Mouse (Mus musculus) right cerebral cortex, postnatal 10 days (tissue): Measurements from ENCODE around the gene Bcan.

Experiments used
- DNase-seq, 2 experiments: peaks; one replicate each; pipeline ENCODE4 v3.0.0; 2021; ENCODE audit warnings: low spot score in 2 of 2

Gene Bcan

DNA sequence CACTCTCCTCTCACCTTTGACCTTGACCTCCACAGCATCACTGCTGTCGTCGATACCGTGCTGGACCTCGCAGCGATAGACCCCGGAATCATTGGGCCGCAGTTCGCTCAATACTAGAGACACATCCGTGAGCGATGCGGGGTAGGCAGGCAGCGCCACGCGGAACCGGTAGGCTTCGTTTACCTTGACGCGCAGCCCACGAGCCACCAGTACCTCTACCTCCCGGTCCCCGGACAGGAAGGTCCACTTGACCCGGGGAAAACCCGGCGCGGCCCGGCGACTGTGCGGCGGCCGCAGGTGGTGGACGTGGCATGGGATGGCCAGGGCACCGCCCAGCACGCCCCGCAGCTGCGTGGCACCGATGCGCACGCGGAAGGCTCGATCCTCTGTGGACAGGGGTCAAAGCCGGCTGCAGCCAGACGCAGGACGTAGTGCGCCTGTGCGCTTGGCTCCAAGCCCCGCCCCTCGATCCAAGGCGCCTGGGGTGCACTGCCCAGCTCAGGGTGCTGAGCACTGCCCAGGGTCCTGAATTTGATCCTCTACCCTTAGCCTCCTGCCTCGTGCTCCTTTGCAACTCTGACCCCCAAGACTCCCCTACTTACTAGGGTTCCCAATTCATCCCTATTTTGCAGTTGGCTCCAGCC lies 2.9 kb downstream of the Bcan start:
- no peak for DNase-seq

DNA sequence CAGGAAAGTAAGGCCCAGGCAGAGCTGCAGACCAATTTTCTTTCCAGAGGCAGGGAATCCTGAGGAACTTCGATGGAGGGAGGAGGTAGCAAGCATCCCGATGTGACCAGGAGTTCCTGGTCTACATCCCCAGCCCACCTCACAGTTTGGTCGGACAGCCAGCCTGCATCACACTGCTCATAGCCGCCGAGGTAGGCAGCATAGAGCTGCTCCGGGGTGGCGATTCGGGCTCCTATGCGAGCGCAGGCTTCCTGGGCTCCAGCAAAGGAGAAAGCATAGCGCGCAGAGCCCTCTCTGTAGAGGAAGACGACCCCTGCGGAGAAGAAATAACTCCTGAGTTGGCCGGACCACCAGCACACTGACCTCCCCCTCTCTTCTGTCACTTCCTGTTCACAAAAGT lies 3.6 kb downstream of the Bcan start:
- DNase-seq = no peak

DNA sequence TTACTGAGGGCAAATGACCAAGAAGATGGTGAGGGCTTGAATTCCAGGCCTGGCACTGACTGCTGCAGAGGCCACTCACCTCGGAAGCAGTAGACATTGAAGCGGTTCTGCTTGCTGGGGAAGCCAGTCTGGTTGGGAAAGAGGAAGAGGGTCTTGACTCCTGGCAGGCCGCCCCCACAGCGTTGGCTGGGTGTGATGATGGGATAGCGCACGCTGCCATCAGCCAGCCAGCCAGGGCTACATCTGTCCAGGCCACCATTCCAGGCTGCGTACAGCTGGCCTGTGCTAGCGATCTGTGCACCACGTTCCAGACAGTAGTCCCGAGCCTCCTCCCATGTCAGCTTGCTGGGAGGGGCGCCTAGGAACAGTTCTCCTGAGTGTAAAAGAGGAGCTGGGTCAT lies 4.7 kb downstream of the Bcan start:
- DNase-seq = no peak

DNA sequence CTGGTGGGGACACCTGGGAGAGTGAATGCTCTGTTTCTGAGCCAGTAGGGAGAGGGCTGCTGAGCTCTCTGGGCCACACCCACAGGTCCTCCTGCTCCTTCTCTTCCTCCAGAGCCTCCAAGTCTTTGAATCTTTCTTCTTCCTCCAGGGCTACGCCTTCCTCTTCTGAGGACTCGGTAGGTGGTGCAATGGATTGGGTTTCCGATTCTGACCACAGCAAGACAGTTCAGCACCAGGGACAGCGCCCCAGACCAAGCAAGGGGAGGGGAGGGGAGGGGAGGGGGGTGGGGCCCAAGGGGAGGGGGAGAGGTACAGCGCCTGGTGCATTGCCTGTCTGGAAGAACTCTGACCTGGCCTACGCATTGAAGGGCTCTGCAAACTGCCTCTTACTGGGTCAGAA lies 6.6 kb downstream of the Bcan start:
- no peak for DNase-seq

DNA sequence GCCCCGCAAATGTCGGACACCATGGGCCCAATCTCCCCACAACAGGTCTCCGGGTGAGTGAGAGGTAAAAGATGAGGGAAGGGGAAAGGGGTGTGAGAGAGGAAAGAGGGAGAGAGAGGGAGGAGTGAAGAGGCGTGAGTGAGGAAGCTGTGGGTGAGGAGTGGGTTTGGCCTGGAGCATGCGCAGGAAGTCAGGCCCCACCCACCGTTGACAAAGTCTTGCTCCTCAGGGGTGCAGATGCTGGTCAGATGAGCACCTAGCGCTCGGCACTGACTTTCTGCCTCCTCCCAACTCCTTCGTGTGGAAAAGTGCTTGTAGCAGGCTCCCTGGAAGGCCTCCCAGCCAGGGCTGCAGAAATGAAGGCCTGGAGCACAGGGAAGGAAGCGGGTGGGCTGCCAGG lies 10.1 kb downstream of the Bcan start:
- DNase-seq = no peak

DNA sequence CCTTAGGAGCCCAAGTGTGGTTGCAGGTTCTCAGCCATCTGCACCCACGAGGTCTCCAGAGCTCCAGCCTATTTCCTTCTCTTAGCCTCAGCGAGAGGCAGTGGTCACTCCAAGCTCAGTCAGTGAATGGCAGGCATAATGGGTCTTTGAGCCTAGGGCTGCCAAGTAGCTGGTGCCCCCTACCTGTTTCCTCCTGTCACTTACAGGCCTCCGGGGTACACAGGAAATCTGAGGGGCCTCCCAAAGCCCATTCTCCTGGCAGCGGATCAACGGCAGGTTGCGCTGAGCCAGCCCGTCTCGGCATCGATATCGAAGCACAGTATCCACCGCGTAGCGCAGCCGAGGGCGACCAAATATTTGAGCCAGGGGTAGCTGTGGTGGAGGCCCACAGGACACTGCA lies 12.0 kb downstream of the Bcan start:
- DNase-seq = no peak

DNA sequence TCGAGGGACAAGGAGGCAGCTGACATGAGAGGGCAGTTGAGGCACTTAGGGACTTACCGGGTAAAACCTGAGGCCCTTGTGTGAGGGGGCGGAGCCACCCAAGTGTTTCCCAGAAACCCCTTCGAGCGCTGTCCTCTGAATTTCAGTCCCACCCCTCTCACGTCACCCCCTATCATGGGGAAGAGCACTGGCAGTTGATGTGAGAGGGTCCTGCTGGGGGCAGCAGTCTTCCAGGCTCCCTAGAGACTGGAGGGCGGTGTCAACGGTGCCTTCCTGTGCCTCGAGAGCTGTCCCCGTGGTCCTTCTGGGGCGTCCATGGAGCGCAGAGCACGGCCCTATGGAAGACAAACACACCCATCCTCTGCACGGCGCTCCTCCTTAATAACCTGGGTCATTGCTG lies 12.4 kb downstream of the Bcan start:
- DNase-seq = peak; percentile 70 to 78

DNA sequence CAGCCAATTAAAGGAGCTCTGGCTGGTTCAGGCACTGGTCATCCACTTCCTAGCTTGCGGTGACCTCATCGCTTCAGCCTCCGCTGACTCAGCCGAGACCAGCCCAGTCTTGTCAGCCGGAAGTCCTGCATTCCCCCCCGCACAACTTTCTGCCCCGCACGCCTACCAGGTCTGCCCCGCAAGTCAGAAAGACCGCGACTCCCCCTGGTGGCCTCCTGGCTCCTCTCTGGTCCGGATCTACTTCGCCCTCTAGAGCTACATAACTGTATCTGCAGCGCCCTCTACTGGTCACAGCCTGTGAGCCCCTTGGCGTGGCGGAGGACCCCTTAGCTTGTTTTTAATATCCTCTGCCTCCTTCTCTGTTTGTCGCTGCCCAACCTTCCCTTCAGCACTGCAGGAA lies 13.2 kb downstream of the Bcan start:
- peak; percentile 93 to 96 for DNase-seq

DNA sequence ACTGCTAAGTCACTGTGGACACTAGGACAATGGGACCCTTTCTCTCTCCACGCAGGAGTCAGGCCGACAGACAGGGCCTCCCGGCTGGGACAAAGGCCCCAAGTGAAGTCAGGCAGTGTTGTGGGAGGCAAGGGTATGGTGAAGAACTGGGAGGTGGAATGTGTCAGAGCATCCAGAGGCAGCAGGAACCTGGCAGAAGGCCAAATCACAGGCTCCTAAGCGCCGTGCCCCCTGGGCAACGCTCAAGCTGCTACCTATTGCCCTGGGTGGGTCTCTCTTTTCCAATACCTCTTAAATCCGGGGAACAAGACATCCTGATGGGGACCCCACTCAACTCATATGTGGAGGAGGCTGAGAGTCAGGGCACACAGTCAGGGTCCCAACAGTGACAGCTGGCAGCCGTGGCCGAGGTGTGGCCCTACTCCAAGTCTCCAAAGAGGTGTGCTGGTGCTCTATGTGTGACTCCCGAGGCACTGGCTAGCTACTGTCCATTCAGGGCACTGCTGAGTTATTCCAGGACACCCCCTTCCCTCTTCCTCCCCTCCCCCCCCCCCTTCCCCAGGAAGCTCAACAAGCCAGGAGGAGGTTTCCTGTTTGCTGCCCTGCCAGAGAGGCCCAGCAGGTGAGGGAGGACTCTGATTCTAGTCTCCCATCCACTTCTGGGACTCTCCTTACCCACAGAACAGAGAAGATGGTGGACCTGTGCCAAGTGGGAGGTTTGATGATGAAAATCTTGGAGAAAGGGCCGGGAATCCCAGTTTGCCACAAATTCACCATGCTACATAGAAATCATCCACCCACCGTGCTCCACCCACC lies 14.3 kb downstream of the Bcan start:
- DNase-seq = no peak

DNA sequence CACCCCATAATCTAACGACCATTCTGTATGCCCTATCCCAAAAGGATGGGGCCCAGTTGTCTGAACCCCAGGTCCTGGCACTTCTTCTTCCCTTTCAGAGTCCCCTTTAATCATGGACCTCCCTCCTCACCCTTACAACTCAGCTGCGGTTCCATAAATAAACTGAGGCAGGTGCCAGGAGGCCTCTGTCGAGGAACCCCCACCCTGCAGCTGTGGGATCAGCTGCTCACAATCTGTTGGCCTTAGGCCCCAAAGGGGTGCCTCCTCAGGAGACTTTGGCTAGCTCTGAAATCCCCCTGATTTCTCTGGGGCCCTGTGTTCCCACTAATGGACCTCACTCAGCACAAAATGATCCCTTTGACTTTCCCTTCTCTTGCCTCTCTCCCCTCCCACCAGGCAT lies 15.9 kb downstream of the Bcan start:
- DNase-seq = no peak

DNA sequence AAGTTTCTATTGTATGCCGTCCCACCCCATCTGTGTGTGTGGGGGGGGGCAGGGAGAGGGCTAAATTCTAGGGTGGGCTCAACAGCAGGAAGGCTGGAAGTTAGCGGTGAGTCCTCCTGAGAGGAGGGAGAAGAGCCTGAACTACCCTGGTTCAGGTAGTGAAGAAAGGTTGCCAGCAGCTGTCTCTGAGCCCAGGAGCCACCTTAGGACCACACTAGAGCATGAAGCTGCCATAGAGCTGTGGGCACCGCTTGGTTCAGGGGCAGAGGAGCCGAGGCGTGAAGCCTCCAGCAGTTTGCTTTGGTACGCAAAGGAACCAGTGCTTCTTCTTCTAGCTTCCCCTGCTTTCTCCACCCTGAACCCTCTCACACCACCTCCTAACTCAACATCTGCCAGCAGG lies 16.4 kb downstream of the Bcan start:
- DNase-seq = no peak

DNA sequence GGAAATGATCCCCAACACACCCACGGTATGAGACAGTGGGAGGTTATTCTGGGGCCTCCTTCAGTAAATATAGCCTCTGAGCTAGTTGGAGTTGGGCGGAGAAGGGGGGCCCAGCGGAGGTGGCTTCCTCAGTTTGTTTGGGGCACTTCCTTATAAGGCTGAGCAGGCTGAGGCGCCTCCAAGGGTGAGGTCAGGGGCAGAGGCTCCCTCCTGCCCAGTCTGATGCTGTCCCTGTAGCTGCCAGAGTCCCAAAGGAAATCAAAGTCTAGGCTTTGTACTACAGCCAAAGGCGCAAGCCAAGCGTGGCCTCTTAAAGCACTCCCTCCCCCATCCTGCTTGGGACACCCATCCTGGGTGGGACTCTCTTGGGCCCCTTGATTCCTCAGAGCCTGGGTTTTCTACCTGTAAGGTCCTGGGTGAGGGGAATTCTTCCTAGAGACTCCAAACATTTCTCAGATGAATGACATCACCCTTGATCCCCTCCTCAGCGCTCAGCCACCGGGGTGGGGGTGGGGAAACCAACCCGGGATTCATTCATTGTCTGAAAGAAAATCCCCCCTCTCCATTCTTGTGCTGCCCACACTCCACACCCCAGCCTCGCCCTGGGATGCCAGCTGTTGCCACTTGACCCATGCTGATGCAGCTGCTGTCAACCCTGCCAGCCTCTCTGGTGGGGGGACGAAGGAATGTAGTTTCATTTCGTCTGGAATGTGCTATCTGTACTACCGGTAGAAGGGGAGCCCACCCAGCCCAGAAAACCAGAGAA lies 17.0 kb downstream of the Bcan start:
- no peak for DNase-seq

DNA sequence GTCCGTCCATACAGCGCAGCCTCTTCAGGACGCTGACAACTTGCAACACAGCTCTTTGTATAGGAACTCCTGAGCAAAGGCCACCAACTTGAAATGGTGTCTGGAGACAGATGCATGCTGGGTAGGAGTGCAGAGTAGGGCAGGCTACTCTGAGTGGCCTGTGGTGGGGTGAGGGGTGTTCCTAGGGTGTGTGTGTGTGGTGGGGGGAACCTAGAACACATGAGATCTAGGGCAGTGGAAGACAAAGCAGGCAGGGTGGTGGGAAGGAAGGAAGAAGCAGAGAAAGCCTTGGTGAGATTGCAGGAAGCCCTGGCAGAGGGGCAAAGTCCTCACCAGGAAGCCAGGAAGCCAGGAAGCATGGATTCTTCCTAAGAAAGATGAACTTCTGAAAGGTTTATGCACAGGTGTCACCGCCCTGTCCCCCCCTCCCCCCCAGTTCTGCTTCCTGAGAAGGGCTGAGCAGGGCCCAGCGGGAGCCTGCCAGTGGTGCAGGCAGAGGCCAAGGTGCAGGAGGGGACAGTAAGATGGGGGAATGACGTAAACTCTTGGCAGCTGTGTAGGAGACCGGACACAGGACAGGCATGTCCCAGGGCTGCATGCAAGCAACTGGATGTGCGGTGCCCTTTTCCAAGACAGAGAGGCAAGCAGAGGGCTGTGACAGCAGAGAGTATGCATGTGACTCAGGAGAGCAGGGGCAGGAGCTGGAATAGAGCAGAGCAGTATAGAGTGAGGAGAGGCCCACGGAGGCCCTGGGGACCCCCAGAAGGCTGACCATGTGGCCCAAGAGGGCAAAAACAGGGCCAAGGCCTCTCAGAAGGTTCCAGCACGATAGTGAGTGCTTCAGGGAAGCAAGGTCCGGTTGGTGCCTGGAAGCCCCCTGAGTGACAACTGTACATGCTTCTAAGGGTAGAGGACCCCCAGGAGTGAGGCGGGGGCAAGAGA lies 17.9 kb downstream of the Bcan start:
- no peak for DNase-seq

DNA sequence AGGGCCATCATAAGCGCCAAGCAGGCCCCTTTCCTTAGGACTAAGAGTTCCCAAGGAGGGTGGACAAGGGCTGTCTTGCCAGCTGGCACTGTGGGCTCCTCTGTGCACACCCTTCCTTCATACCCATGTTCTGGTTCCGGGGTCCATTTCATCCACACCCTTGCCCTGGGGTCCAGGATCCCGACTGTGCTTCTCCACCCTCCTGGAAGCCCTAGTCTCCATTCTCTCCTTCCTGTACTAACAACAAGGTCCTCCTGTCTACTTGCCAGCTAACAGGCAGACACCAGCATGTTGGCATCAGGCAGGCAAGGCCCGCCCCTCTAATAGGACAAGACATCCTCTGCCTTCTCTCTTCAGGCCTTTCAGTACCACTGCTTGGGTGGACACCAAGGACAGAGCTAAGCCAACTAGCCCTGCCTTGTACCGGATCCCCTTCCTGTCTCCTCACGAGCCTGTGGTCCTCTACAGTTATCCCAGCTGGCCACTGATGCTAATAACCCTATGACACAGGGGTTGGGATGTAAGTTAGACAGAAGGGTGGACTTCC lies 18.7 kb downstream of the Bcan start:
- no peak for DNase-seq

DNA sequence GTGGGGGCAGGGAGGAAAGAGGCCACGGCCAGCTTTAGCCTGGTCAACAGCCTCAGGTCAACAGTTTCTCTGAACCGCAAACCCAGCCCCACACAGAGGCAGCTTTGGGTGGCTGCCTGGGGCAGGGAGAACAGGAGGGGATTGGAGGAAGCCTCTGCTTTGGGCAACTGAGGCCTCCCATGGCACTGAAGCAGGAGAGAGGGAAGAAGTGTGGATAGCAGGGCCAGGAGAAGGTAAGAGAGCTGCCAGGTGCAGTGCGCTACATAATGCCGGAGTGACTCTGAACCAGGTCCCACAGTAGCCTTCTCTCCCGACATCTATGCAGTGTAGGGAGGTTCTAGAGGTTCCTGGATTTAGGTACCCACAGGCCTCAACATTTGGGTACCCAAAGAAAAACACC lies 19.3 kb downstream of the Bcan start:
- DNase-seq = no peak

DNA sequence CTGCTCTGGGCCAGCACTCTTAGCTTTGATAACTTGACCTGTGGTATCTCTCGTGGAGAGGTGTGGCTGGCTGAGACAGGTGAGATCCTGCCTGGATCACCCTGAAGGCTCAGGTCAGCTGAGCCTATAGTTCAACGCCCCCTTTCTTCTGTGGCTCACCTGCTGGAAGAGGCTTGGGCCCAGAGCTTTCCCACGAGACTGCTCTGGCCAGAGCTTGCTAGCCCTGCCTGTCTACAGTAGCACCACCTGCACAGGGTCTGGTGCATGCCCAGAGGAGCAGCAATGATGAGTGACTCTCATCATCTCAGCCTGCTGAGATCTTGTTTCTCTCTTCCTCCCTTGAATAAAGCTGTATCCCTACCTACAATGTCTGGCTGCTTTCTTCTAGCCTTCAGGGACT lies 19.9 kb downstream of the Bcan start:
- DNase-seq = no peak

DNA sequence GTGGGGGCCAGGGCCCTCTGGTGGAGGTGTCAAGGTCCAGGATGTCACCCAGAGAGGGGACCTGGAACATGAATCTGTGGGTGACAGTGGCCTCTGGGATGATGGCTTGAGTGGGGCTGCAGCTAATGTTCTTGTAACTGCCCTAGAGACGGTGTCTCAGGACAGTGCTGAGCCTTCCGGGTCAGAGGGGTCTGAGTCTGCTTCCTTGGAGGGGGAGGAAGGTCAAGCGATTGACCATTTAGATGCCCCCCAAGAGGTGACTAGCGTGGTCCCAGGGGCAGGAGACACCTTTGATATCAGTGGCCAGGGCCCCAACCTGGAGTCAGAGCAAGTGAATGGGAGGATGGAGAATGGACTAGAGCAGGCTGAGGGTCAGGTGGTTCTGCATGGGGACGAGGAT lies 20.5 kb downstream of the Bcan start:
- DNase-seq = no peak

DNA sequence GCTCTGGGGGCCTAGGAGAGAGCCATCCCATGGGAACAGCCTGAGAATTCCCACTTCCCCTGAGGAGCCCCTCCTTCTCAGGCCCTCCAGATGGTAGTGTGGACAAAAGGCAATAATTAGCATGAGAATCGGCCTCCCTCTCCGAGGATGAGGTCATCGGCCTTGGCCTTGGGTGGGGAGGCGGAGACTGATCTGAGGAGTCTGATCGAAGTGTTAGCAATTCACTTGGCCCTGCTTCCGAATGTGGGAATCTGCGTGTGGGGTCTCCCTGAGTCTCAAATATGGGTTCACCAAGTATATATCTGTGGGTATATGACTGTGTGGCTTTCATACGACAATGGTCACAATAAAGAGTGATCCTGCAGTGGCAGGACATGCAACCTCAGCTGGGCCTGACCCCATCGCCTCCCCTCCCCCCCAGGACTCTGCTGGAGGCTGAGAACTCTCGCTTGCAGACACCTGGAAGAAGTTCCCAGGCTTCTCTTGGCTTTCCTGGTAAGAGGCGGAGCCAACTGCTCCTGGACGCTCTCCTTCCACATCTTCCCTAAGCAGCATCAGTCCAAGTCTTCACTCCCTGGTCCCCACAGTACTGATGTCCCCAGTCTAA lies 25.5 kb downstream of the Bcan start:
- DNase-seq = no peak

DNA sequence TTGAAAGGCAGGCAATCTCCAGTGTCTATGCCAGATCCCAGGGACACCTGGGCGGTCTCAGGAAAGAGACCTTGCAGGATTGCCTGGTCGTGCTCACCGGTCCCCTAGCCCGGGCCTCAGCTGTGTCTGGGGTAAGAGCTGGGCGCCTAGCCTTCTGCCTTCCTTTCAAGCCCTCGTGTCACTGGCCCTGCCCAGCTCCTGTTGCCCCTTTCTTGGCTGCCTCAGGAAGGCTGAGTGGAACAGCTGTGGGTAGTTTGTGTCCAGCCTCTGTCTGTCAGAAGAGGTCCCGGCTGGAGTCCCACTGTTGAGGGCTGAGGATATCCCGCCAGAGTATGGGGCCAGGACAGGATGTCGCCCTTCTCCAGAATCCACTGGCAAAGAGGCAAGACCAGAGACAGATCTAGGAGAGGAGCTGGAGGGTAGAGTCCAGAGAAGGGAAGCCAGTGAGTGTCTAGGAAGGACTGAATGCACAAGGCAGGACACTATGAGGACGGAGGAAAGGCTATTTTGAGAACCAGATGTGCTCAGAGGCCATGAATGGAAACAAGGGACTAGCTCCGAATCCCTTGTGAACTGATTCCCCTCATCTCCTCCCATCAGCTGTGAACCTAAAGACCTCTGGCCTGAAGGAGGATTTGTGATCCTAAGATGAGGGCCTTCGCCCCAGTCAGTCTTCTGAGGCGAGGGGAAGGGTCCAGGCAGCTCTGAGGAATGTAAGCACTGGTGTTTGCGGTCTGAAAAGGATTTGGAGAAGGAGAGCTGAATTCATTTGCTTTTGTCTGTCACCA lies 26.2 kb downstream of the Bcan start:
- no peak for DNase-seq

DNA sequence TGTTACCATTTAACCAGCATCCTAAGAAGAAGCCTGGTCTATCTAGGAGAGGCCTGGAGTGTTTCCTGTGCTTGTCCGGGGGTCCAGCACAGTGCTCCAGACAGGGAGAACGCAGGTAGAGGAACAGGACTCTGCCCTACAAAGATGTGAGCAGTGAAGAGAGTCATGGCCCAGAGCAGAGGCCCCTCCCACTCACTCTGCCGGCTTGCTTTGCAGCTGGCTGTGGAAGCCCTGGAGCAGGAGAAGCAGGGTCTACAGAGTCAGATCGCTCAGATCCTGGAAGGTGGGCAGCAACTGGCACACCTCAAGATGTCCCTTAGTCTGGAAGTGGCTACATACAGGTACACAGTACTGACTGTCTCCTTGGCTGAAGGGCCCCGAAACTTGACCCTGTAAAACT lies 27.3 kb downstream of the Bcan start:
- DNase-seq = no peak
